Mouse (Mus musculus) ovary, adult 10 weeks (tissue): ENCODE data around the gene Pigz. TPM values are rescaled to one million over a fixed set of nuclear protein-coding genes. Genes with fewer than 3 reads are reported as not detected.

Experiments used
- polyA plus RNA-seq: library from polyadenylated mRNA; stranded (reverse); fragments of 350-450 nt; fragmentation: Illumina TruSeq; extraction: RNeasy Lipid Tissue Mini Kit (QIAGEN cat#74804); gene quantifications from one replicate; pipeline ENCODE4 v1.2.3, GENCODE M21; 2014

The Pigz gene
- not detected for polyA plus RNA-seq

GRCm38 (mm10) chr16:31933751-31934549 is at the start of gene Pigz:
TSS of gene Pigz (plus strand) at chr16:31933851.

GRCm38 (mm10) chr16:31948345-31948774 is 14.7 kb downstream of the Pigz start, which contains the start of the genes 0610012G03Rik and Ncbp2:
TSS of gene 0610012G03Rik (minus strand) at chr16:31948494.
TSS of gene Ncbp2 (plus strand) at chr16:31948513.

Other genes with a start within 250 kb of the Pigz start
- not detected for gene Meltf, start 55.0 kb upstream of the Pigz start, polyA plus RNA-seq
- 2.7 TPM for gene 0610012G03Rik, start 14.6 kb downstream of the Pigz start, polyA plus RNA-seq
- 110 TPM for gene Ncbp2, start 14.7 kb downstream of the Pigz start, polyA plus RNA-seq
- 50.6 TPM for gene Senp5, start 69.4 kb downstream of the Pigz start, polyA plus RNA-seq
- gene Pak2, start 145.5 kb downstream of the Pigz start, polyA plus RNA-seq: 126 TPM
- gene Pigx, start 165.9 kb downstream of the Pigz start, polyA plus RNA-seq: 74.8 TPM
- 24.4 TPM for gene Cep19, start 165.9 kb downstream of the Pigz start, polyA plus RNA-seq
- 0.94 TPM for gene Nrros, start 231.7 kb downstream of the Pigz start, polyA plus RNA-seq
- gene Bex6, start 246.0 kb downstream of the Pigz start, polyA plus RNA-seq: not detected